Mouse (Mus musculus): ENCODE data around the gene Steap4. TPM values are rescaled to one million over a fixed set of nuclear protein-coding genes. Genes with fewer than 3 reads are reported as not detected.
"Not testable (repeated sequence)": the region's sequence is repeated elsewhere in the genome, so short reads cannot be mapped to it uniquely, and the experiment has no call there.

Gene Steap4
- total and polyA plus RNA-seq, 3 experiments: 23.4 to 29.3 (median 24.6) TPM

DNA sequence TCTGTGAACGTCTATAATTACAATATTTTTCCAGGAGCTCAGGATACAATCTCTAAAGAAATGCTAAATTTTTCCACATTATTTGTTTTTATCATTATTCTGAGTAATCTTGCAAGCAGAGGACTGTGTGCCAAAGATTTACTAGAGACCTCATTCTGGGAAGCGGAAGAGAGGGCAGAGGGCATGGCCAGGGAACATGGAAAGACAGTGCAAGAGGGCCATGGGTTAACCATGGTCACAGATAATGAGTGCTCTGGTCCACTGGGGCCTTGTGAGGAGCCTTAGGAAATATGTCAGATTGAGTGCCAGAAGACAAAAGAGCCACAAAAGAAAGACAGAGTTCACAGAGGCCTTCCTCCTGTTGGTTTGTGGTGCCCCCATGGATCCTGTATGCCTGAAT, 12.0 kb downstream of the Steap4 start:
- 55% methylated on average over 2 of the region's 2 CpGs for WGBS
- H3K4me1 ChIP-seq (ENCODE audit: control insufficient read depth, insufficient read depth, low read length): no peaks in the 10 kb centered on the region
- intact Hi-C loops (cut with DNase I): no loop called here
- no peak overlapping the region for H3K9ac ChIP-seq (ENCODE audit: low read depth, low read length)
- no peak overlapping the region for H3K4me3 ChIP-seq
- DNase-seq: no peak
- no peak for TF ChIP-seq POLR2A (IDR thresholded peaks at IDR 0.05; ENCODE audit: insufficient read depth, low read depth, low read length)
- TF ChIP-seq CTCF (IDR thresholded peaks at IDR 0.05): no peak
- no peaks in the 10 kb centered on the region for H3K36me3 ChIP-seq (ENCODE audit: control insufficient read depth, insufficient read depth, low read length)
- no peak overlapping the region for H3K27ac ChIP-seq
- no peaks in the 10 kb centered on the region for H3K27me3 ChIP-seq (ENCODE audit: control insufficient read depth, insufficient read depth, low read length)
- no peaks in the 10 kb centered on the region for H3K79me2 ChIP-seq (replicated peaks; ENCODE audit: control insufficient read depth, insufficient read depth, low read length)

DNA sequence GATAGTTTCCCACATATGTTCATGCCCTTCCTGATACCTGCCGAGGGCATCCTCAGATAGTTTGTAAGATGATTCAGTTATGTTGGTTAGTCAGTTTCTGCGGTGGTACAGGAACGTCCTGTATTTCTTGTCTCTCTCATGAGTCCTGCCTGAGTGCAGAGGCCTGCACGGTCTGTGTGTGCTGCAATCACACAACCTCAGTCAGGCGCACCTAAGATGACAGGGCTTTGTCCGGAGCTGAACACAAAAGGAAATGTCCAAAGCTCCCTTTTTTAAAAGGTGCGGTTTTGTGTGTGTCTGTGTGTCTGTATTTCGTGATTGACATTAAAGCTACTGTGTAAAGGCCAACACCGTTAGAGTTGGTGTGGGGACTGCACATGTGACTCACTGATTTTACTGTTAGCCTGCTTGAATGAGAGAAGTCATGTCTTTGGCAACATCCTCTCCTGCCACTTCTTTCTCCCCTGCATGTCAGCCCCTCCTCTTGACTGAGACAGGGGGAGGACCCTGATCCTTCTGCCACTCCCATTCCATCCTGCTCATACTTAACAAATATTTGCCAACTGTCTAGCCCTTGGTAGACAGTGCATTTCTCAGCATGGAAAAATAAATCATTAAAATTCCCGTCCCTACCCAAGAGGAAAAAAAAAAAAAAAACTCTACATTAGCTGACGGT, 14.4 kb downstream of the Steap4 start:
- Histone ChIP-seq H3K9ac (ENCODE audit: low read depth, low read length) (no peak overlapping the region), H3K79me2 (replicated peaks; ENCODE audit: control insufficient read depth, insufficient read depth, low read length) (no peaks in the 10 kb centered on the region), H3K27me3 (ENCODE audit: control insufficient read depth, insufficient read depth, low read length) (no peaks in the 10 kb centered on the region), H3K27ac (no peak overlapping the region), H3K4me3 (no peak overlapping the region), H3K4me1 (ENCODE audit: control insufficient read depth, insufficient read depth, low read length) (no peaks in the 10 kb centered on the region), H3K36me3 (ENCODE audit: control insufficient read depth, insufficient read depth, low read length) (no peaks in the 10 kb centered on the region)
- intact Hi-C loops (cut with DNase I): no loop called here
- 80% methylated on average over 11 of the region's 11 CpGs for WGBS
- DNase-seq: no peak
- TF ChIP-seq EP300 (IDR thresholded peaks at IDR 0.05; ENCODE audit: insufficient read depth, low read depth, low read length) (no peak), POLR2A (IDR thresholded peaks at IDR 0.05; ENCODE audit: insufficient read depth, low read depth, low read length) (no peak), CTCF (IDR thresholded peaks at IDR 0.05) (no peak)

DNA sequence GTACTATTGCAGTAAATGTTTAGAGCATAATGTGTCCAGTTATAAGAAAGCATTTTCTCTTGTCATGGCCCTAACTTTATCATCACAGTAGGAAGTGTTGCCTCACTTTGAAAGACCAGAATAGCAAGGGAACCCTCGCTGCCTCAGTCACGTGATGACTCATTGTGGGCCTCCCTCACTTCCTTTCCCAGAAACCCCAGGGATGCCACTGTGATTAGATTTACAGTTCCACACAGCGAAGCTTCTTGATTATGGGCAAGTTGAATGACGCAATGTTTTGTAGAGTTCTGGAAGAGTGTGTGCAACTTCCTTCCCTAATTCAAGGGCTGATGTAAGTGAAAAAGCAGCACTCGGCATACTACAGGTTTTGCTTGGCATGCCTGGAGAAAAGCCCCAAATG, 20.3 kb downstream of the Steap4 start:
- Histone ChIP-seq H3K4me3 (no peak overlapping the region), H3K27me3 (ENCODE audit: control insufficient read depth, insufficient read depth, low read length) (no peaks in the 10 kb centered on the region), H3K27ac (no peak overlapping the region), H3K79me2 (replicated peaks; ENCODE audit: control insufficient read depth, insufficient read depth, low read length) (no peaks in the 10 kb centered on the region), H3K4me1 (ENCODE audit: control insufficient read depth, insufficient read depth, low read length) (no peaks in the 10 kb centered on the region), H3K9ac (ENCODE audit: low read depth, low read length) (no peak overlapping the region), H3K36me3 (ENCODE audit: control insufficient read depth, insufficient read depth, low read length) (no peaks in the 10 kb centered on the region)
- DNase-seq: peak in 1 of 2 experiments; percentile 11
- 23% methylated on average over 5 of the region's 5 CpGs for WGBS
- no peak for TF ChIP-seq CTCF (IDR thresholded peaks at IDR 0.05)
- no peak for TF ChIP-seq EP300 (IDR thresholded peaks at IDR 0.05; ENCODE audit: insufficient read depth, low read depth, low read length)
- no peak for TF ChIP-seq POLR2A (IDR thresholded peaks at IDR 0.05; ENCODE audit: insufficient read depth, low read depth, low read length)
- intact Hi-C loops (cut with DNase I): no loop called here

DNA sequence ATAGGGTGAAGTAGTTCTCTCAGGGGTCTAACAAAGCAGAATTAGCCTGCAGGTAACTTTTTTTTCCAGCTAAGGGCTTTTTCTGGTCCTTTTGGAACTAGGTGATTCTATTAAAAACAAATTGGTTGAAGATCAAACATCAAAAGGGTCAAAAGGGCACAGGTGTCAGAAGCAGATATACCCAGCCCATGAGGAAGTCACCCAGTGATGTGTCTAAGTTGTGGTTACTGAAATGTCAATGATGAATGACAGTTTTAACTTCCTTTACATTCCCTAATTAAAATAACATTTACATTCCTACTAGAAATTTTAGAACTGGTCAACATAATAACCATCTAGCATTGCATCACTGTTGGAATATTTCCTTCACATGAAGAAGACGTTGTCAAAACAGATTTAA, 27.7 kb downstream of the Steap4 start:
- 0 out of 2 replicates have a peak, but pooled peaks cover 1% of the 10 kb centered on the region for H3K27me3 ChIP-seq (ENCODE audit: control insufficient read depth, insufficient read depth, low read length)
- no peaks in the 10 kb centered on the region for H3K79me2 ChIP-seq (replicated peaks; ENCODE audit: control insufficient read depth, insufficient read depth, low read length)
- H3K4me3 ChIP-seq: no peak overlapping the region
- no peaks in the 10 kb centered on the region for H3K36me3 ChIP-seq (ENCODE audit: control insufficient read depth, insufficient read depth, low read length)
- no peak for TF ChIP-seq EP300 (IDR thresholded peaks at IDR 0.05; ENCODE audit: insufficient read depth, low read depth, low read length)
- TF ChIP-seq CTCF (IDR thresholded peaks at IDR 0.05): no peak
- no peak for TF ChIP-seq POLR2A (IDR thresholded peaks at IDR 0.05; ENCODE audit: insufficient read depth, low read depth, low read length)
- H3K9ac ChIP-seq (ENCODE audit: low read depth, low read length): no peak overlapping the region
- no peak overlapping the region for H3K27ac ChIP-seq
- no peak for DNase-seq
- intact Hi-C loops (cut with DNase I): no loop called here
- WGBS: 62% methylated on average over 1 of the region's 1 CpGs
- no peaks in the 10 kb centered on the region; the same call in 1 of the 2 replicates for H3K4me1 ChIP-seq (ENCODE audit: control insufficient read depth, insufficient read depth, low read length)

DNA sequence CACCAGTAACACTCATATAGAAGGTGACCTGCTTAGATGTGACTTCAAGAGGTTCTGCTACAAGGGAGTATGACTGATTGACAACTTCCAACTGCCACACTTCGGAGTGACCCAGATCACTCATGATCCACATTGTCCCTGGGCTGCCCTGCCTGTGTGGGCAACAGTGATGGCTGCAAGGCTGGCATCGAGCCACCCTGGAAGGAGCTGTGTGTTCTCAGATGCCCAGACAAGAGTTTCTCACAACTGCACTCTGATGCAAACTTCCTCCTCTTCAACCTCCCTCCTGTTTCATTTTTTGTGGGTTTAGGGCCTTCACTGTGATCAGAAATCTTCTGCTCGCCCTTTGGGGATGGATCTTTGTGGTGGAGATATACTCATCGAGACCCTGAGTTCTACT, 28.2 kb downstream of the Steap4 start:
- H3K27ac ChIP-seq: no peak overlapping the region
- no peaks in the 10 kb centered on the region for H3K36me3 ChIP-seq (ENCODE audit: control insufficient read depth, insufficient read depth, low read length)
- H3K4me3 ChIP-seq: no peak overlapping the region
- WGBS: 64% methylated on average over 4 of the region's 4 CpGs
- H3K4me1 ChIP-seq (ENCODE audit: control insufficient read depth, insufficient read depth, low read length): no peaks in the 10 kb centered on the region; the same call in 1 of the 2 replicates
- intact Hi-C loops (cut with DNase I): no loop called here
- 0 out of 2 replicates have a peak, but pooled peaks cover 1% of the 10 kb centered on the region for H3K27me3 ChIP-seq (ENCODE audit: control insufficient read depth, insufficient read depth, low read length)
- DNase-seq: no peak
- no peaks in the 10 kb centered on the region for H3K79me2 ChIP-seq (replicated peaks; ENCODE audit: control insufficient read depth, insufficient read depth, low read length)
- TF ChIP-seq POLR2A (IDR thresholded peaks at IDR 0.05; ENCODE audit: insufficient read depth, low read depth, low read length): no peak
- no peak for TF ChIP-seq CTCF (IDR thresholded peaks at IDR 0.05)
- TF ChIP-seq EP300 (IDR thresholded peaks at IDR 0.05; ENCODE audit: insufficient read depth, low read depth, low read length): no peak
- no peak overlapping the region for H3K9ac ChIP-seq (ENCODE audit: low read depth, low read length)

DNA sequence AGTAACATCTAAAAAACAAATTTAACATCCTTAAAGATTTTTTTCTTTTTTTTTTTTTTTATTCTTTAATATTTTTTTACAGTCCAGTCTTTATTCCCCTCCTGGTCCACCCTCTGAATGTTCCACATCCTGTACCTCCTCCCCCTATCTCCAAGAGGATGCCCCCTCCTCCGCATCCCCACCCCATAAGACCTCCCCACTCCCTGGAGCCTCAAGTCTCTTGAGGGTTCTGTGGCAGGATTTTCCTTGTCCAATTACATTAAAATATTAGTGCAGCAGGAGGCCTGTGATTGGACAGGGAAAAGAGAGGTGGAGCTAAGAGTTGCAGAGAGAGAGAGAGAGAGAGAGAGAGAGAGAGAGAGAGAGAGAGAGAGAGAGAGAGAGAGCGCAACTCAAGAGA, 31.4 kb downstream of the Steap4 start:
- intact Hi-C loops (cut with DNase I); H3K36me3 ChIP-seq (ENCODE audit: control insufficient read depth, insufficient read depth, low read length); H3K79me2 ChIP-seq (replicated peaks; ENCODE audit: control insufficient read depth, insufficient read depth, low read length); DNase-seq; H3K27ac ChIP-seq; H3K9ac ChIP-seq (ENCODE audit: low read depth, low read length); H3K27me3 ChIP-seq (ENCODE audit: control insufficient read depth, insufficient read depth, low read length); H3K4me3 ChIP-seq; H3K4me1 ChIP-seq (ENCODE audit: control insufficient read depth, insufficient read depth, low read length): not testable (repeated sequence)
- WGBS: 68% methylated on average over 2 of the region's 2 CpGs

Data from heart, adult 2 months (tissue).